Mouse (Mus musculus) adrenal gland, adult 8-10 months (tissue): ENCODE measurements around the gene Vasp. TPM values are rescaled to one million over a fixed set of nuclear protein-coding genes. Genes with fewer than 3 reads are reported as not detected.

ENCODE experiments used
- DNase-seq: peaks from one replicate; pipeline ENCODE4 v3.0.0; 2022
- total RNA-seq, 4 experiments: library from RNA; stranded (reverse); gene quantifications; 2 replicates each; pipeline ENCODE4 v1.2.4; 2022

Vasp gene
- 10 to 100 TPM; 44.8 to 70.6 (median 59.1) TPM for total RNA-seq

DNA sequence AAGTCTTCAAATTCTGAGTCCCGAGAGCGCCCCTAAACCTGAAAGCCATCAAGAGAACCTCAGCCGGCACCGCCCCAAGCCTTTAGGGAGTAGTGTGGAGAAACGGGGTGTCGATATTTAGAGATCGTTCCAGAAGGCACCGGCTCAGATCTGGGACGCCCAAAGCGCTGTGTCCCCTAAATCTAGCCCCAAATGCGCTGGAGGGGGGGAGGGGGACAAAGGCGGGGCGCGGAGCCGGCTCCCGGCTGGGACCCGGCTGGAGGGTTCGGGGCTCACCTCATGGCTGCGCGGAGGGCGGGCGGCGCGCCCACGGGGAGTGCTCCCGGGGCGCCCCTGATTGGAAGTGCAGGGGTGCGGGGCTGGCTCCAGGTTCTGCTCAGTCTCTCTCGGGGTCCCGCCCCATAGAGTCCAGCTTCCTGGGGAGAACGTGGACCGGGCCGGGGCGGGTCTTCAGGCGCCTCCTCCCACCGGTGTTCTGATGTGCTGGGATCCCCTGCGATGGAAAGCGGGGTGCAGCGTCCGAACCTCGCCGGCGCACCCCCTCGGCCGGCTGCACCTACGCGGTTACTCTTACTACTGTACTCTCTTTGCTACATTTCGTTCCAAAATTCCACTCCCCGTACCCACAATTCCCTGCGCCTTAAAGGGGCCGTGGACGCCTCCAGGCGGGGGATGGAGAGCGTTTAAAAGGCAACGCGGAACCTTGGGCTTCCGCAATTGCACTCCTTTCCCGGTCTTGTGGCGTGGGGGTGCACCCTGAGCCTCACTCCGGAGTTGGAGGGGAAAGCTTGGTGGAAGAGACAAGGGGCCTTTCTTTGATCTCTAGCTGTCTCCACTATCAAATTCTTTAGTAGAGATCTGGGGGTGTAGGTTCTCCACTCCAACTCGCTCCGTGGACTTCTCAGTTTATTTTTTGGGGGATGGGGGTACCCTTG is at the start of gene Vasp:
Gene Vasp (minus strand): TSS at position 580 of the 935 bp plus-strand sequence.
- peak; percentile 84 for DNase-seq

DNA sequence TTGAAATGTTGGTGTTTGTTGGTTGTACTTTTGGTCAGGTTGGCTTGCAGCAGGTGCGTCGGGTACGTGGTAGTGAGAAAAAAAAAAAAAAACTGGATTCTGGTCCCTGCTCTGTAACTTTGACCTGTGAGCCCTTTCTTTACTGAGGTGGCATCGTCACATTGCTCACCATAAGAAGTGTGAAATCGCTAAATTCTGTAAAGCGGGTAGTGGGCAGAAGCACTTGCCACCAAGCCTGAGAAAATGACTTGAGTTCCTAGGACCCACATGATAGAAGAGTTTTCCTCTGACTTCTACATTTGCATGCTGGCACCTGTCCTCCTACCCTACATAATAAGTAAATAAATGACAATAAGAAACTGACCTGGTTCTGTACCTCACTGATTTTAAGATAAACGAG is 49.0 kb upstream of the Vasp start:
- no peak for DNase-seq

DNA sequence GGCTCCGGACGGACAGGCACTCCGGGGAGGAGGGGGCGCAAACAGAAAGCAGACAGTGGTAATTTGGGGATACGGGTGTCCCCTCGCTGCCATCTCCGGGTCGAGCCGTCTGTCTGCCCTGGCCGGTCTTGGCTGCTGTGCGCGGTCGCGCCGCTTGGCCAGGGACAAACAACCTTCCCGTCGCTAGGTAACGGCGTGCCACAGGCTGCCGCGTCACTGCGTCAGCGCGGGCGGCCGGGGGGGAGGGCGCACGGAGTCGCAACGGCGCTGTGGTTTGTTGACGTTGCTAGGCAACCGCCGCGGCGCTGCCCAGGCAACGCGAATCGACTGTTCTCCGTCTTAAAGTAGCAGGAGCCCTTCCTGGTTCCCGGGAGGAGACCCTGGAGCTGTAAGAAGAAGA is 48.3 kb upstream of the Vasp start:
- peak; percentile 95 for DNase-seq

DNA sequence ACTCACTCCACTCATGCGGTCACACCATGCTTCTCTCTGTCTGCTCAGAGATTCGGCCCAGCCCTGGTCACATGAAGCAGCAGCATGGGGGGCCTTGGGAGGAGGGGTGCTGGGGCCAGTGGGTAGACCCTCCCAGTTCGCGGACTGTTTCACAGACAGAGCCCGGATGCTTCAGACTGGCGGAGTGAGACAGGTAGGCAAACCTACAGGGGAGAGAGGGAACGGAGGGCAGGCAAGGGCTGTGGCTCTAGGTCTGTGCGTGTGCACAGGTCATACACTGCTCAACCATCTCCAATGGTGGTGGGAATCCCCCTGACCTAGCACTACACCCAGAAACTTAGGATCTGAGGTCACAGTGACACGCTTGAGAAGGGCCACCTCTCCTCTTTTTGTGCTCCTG is 47.8 kb upstream of the Vasp start:
- DNase-seq = no peak

DNA sequence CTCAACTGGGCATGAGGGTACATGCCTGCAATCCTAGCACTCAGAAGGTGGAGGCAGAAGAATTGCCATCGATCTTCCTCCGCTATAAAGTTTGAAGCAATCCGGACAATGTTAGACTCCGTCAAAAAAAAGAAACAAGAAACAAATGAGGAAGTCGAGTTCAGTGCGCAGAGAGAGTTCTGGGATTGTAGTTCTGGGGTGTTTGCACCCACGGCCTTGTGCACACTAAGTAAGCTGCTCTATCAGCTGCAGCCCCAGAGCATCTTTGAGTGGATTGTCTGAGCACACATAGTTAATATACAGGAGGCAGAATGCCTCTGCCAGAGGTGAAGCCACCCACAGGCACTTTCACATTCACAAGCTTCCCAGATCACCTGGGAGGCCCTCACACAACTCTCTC is 47.1 kb upstream of the Vasp start:
- DNase-seq = no peak

DNA sequence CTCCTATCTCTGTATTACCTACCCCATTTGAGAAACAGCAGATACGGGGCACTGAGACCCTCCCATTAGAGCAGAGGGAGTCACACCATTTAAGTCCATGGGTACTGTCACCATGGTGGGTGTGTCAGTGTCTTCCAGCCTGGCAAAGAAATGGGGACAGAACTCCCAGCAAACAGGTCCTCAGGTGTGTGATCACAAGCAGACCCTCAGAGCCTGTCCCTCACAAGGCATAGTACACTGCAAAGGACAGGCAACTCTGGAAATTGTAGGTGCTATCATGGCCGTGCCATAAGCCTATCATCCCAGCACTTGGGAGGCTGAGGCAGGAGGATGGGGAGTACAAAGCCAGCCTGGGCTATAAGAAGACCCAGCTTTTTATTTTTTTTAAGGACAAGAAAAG is 46.6 kb upstream of the Vasp start:
- no peak for DNase-seq

DNA sequence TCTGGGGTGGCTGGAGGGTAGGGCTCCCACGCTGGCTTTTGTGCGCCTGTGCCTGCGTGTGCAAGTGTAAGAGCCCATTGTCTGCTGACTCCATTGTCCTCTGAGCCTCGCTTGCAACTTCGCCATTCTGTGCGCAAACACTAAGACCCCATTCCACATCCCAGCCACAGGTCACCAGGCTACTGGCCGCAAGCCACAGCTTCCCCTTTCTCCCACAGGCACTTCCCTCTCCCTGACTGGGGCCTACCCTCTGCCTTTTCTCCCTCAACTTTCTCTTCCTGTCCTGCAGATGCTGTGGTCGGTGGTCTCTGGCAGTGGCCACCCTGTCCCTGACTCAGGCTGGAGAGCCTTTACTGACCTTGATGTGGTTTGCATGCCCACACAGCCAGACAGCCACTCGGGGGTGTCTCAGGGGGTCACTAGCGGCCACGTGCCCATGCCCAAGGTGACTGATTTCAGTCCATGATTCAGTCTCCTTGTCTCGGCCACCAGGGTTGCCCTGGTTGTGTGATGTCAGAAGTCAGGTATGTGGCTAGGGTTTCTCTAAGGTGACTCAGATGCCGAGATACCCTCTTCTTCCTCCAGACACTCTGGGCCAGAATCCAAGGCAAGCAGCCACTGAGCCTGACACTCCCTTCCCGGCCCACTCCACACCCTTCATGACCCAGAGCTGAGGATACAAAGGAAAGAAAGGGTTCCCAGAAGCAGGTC is 45.0 kb upstream of the Vasp start:
- no peak for DNase-seq

DNA sequence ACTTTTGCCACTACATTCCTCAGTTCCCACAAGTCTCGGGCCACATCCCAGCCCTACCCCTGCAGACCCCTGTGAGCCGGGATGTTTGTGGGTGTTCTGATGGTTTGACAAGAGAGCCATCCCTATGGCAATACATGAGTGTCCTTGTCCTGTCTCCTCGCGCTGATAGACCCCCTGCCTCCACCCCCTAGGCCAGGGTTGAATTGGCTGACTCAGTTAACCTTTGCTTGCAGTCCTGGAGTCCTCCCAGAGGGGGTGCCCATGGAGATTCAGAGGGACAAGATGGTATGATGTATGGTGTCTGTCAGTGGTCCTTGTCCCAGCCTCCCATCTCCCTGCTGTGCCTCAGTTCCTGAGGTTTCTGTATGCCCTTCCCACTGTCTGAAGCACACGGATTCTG is 42.4 kb upstream of the Vasp start:
- no peak for DNase-seq

DNA sequence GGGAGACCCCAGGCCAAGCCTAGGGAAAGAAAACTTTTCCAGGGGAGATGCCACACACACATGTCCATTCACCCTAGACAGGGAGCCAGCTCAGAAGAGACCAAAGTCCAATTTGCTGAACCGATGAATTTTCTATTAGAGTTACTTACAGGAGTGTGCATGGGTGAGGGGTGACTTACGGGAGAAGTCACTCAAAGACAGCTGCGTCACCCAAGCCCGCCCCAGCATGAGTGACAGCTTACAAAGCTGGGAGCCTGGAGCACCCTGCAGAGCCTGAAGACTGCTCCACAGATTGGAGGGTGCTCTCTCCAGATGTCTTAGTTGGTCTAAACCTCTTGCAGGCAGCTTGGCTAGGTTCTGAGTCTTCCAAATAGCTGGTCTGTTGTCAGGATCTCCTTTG is 40.4 kb upstream of the Vasp start:
- DNase-seq = no peak

DNA sequence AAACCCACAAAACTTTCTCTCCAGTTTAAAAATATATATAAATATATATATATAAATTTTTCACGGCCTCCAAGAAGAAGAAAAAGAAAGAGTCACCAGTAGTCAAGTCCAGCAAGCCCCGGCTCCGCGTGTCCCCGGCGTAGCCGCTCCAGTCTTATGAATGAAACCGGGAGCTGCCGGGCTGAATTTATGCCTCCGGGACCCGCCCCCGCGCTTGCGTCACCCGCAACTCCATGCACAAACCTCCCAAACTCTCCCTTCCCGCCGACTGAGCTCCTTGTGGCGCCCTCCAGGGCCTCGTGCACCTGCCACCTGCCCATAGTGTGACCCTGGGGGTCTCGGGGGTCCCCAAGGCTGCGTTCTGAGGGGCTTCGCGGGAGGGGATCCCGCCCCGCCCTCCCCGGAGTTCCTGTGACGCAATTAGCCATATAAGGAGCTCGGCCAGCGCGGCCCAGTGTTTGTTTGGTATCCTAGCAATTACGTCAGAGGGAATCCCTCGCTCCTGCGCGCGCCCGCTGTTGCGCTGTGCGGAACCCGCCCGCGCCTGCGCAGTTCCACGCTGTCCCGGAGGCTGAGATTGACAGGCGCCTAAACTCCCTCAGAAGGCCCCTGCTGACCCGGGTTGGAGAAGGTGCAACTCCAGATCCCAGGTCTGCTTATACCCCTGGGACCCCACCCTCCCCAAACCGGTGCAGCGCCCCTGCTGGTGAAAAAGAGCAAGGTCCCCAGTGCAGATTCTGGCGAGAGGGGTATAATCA is 38.4 kb upstream of the Vasp start, which contains the start of gene Fosb:
Gene Fosb (minus strand): TSS at position 168 of the 758 bp plus-strand sequence.
- peak; percentile 93 for DNase-seq

DNA sequence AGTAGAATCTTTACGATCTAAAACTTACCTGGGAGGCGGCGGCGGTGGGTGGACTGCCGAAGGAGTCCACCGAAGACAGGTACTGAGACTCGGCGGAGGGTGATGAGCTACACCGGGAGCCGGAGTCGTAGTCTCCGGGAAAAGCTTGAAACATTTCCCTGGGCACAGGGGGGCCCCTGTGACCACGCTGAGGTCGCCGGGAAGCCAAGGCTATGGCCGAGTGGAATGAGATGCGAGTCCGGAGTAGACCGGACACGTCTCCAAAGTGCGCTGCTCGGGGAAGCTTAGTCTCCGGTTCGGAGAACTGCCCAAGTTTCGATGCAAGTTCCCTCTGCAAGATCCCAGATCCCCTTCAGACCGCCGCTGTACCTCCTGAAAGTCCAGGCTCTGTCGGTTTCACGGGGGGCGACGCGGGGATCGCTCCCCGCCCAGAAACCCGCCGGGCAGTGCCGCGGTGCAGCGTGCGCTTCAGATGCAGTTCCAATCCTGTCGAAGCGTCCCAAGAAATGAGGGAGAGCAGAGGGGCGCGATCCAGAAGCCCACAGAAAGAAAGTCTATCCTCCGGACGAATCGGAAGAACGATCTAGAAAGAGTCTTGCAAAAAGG is 37.8 kb upstream of the Vasp start:
- no peak for DNase-seq

DNA sequence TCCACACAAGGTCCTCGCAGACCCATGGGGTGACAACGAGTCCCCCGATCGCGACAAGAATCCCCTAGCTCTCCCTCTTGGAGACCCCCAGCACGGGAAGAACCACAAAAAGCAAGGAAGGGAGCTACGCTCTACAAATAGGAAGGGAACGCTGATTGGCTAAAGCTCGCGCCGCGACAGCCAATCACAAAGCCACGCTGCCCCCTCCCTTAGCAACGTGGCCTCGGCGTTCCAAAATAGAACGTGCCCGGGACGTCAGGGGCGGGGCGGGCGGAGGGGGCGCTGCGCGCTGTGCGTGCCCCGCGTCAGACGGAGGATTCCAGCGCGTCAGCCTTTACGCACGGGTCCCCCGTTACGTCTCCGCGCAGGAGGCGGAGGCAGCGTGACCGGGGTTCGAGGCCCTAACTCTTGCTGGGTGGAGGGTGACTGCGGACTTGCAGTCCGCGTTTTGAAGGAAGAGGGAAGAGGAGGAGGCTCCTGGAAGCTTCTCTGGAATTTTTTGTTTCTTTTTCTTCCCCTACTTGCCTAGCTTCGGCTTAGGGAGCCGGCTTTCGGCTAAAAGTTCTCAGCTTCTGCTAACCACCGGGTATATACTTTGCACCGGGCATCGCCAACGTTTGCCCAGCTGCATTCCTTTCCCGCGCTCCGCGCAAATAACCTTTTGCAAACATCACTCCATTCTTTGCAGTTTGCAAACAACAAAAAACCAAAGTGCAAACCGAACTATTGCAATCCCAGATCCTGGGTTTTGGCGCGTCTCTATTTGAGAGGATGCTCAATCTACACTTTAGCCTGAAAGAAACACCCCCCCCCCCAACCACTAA is 37.0 kb upstream of the Vasp start:
- peak; percentile 96 for DNase-seq

DNA sequence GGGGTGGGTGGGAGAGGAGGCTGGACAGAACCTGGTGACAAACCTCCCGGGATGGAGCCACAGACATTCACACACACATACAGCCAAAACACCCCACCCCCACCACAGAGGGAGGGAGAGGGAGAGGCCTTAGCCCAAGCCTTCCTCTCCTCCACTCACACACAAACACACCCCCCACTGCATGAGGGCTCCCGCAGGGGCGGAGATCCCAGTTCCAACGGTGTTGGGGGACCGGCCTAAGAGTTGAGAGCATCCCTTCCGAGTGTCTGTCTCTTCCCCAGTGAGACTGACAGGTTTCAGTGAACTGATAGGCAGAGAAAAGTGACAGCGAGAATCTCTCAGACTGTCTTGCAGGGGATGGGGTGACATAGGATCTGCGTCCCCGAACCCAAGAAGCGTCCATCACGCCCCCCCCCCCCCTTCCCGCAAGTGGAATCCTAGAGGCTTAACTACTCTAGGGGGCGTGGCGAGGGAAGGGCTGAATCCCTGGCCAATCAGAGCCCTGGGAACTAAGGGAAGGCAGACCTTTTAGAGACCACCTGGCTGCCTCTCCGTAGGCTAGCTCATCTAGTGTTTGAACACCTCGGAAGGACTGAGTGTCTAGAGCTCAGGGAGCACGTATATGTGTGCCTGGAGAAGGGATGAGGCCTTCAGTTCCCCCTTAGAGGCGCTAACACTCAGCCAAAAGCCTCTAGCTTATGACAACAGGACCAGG is 36.3 kb upstream of the Vasp start:
- DNase-seq = peak; percentile 76

DNA sequence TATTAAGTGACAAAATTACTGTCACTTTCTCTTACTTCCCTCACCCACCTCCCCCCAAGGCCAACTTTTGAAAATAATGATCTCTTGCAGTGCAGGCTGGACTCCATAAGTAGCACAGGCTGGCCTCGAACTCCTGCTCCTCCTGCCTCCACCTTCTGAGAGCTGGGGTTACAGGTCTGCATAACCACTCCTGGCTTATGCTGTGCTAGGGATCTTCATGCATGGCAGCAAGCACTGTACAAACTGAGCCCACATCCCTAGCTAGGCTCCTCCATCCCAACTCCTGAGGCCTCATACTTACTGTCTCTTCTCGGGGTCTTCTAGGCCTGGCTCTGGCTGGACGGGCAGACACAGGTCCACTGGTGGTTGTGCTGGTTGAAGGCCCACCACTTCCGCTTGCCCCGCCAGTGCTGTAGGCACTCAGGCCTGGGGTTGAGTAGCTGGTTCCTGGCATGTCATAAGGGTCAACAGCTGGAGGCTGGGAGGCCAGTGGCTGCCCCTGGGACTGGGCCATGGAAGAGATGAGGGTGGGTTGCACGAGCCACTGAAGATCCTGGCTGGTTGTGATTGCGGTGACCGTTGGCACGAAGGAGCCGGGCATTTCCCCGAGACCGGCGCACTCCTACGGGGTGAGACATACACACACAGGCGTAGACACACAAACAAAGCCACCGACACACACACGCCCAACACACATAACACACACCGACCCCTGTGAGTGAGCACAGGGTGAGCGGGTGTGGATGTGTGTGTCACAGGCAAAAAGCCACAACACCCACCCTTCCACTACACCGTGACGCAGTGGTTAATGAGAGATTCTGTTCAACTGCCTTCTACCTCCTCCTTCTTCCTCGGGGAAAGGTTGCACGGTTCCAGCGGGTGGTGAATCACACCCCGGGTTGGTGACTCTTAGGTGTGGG is 35.5 kb upstream of the Vasp start:
- DNase-seq = no peak

DNA sequence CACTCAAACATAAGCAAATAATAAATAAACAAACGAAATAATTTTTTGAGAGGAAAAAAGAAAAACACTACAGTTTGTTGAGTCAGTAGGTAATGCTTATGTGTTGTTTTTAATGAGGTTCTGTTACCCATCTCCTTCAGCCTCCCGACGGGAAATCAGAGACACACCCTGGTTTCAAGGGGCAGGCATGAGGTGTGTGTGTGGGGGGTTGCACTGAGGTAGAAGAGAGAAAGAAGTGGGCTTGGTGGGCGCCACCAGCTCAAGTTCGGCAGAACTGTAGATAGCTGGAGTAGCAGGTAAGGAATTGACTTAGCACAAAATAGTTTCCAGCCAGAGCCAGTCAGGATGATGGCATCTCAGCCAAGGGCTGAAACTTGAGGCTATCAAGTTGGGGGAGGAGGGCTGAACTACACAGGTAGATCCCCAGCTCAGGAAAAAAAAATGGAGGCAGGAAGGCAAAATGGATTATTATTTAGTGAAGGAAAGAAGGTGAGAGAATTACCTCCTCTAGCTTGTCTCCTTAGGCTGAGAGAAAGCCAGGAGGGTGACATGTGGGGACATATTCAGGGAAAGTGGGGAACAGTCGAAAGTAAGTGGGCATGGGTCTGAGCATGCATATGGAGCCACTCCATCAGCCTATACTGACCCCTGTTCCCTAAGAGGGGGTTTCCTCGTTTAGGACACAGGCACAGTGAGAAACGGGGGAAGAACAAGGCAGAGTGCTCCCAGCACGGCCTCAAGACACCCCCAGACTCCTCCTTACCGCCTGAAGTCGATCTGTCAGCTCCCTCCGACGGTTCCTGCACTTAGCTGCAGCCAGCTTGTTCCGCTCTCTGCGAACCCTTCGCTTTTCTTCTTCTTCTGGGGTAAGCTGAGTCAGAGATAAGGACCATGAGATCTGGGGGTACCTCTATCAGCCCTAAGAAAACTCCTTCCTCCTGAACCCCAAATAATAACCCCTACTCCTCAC is 34.5 kb upstream of the Vasp start:
- DNase-seq = no peak

DNA sequence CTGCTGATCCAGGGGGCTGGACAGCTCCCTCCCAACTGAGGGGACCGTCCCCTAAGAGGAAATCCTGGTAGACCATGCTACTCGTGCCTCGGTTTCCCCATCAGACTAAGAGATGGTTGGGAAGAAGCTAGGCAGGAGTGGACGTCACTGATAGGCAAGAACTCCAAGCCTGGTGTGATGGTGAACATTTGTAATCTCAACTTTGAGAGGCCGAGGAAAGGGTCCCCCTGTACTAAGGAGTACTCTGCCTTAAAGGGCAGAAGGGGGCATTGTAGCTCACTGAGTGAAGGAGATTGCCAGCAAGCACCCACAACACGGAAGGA is 33.8 kb upstream of the Vasp start:
- no peak for DNase-seq

DNA sequence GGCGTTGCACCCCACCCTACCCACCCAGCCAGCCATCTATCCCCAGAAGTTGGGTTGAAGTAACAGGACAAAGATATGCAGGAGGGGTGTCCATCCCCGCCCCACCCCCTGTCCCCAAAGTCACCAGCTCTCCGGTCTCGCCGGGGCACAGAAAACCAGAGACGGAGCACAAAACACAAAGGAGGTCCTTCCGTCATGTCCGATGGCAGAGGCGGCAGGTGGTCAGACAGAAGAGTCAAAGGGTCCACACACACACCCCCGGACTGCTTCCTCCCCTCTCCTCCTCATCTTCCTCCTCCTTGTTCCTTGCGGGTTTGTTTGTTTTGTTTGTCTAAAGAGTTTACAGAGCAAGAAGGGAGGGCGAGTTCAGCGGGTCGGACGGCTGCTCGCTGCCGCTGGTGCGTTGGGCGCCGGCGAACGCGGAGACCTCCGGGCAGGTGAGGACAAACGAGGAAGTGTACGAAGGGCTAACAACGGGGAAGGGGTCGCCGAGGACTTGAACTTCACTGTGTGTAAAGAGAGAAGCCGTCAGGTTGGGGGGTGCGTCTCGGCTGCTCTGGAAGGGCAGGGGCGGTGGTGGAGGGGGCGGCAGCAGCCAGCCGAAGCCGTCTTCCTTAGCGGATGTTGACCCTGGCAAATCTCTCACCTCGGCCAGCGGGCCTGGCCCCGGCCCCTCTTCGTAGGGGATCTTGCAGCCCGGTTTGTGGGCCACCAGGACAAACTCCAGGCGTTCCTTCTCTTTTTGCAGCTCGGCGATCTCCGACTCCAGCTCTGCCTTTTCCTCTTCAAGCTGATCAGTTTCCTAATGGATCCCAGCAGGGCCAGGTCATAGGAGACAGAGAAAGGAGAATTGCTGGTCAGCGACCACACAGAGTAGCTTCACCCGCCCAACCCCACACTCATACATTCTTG is 33.1 kb upstream of the Vasp start:
- DNase-seq = no peak

DNA sequence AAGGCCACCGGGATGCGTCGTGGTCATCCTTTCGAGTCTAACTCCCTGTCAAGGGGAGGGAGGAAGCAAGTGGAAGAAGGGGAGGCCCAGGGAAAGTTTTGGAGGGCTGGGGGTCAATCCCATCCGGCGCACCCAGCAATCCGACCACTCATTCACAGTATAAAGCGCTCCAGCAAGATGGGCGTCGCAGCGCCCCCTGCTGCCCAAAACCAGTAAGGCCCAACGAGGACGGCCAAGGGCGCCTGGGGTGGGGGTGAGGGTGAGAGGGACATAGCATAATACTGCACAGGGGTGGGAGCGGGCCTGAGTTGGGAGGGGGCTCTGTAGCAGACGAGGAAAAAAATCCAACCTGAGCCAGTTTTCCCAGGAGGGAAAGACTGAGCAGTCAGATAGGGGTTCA is 32.2 kb upstream of the Vasp start:
- no peak for DNase-seq
